Mouse (Mus musculus) R1 (cell line): ENCODE measurements around the gene Gm3072.
"Not testable (repeated sequence)": the region's sequence is repeated elsewhere in the genome, so short reads cannot be mapped to it uniquely, and the experiment has no call there.

ENCODE experiments used
- DNase-seq: peaks from one replicate; pipeline ENCODE4 v3.0.0-alpha.2; 2018; ENCODE audit warnings: low read depth, low spot score

The Gm3072 gene

GRCm38 (mm10) chr14:41624512-41624911 lies at the start of gene Gm3072:
TSS of gene Gm3072 (minus strand) at chr14:41624612.
- DNase-seq: not testable (repeated sequence)

DNA sequence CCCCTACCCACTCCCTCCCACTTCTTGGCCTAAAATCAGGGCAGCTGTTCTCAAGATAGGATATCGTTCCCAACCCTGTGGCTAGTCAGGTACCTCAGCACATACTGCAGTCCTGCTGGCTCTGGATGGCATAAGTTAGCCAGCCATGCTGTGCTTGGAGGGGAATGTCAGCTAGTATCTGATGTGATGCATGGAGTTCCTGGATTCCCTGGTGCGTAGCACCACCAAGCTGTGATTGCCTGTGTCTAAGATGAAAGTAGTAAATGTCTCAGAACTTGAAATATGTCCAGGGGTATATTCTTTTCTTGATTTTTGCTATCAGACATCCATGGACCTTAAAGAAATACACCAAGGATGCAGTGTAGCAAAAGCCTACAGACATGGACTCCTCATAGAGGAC lies 23.8 kb upstream of the Gm3072 start:
- DNase-seq: not testable (repeated sequence)

- DNase-seq: not testable (repeated sequence)
Measured at GRCm38 (mm10) chr14:41646387-41646786, 22.0 kb upstream of the Gm3072 start, which contains the start of gene Gm3676. TSS of gene Gm3676 (minus strand) at chr14:41646487.

GRCm38 (mm10) chr14:41630144-41630543 lies 5.7 kb upstream of the Gm3072 start:
- DNase-seq: not testable (repeated sequence)

DNA sequence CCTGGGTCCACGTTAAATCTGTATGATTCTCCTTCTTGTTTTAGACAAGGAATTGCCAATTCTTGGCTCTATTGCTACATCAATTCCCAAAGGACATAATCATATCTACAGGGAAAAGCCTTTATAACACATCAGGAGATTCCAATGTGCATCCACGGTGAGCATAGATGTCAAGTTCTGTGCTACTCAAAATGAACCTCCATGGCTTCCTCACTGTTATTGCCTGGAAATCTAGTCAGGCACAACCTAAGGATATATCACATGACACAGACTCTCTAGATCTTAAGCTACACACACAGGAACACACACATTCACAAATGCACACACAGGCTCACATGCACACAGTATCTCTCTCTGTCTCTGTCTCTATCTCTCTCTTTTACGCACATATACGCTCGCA lies 1.9 kb downstream of the Gm3072 start:
- DNase-seq: not testable (repeated sequence)

DNA sequence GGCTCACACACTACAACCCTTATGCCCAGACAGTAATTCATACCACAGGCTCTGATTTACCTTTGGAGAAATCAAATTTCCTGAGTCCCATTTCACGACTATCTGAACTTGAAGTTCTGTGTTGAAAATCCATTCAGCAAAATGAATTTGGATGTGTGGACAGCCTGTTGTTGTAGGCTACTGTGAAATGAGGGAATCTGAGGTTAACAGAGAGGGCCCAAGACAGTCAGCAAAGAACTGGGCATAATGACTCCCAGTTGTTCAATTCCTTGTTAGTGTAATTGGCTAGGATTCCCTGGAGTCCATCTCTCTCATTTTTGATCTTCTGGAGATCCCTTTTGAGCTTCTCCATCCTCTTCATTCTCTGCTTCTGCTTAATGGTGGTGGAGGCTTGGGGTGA lies 13.7 kb downstream of the Gm3072 start:
- not testable (repeated sequence) for DNase-seq

- DNase-seq: not testable (repeated sequence)
Measured at GRCm38 (mm10) chr14:41600935-41601334, 23.5 kb downstream of the Gm3072 start.

GRCm38 (mm10) chr14:41586346-41586745 lies 38.1 kb downstream of the Gm3072 start:
- peak; percentile 88 for DNase-seq

GRCm38 (mm10) chr14:41572911-41573310 lies 51.5 kb downstream of the Gm3072 start, which contains the start of gene 1700049E17Rik2:
TSS of gene 1700049E17Rik2 (plus strand) at chr14:41573211.
- DNase-seq: not testable (repeated sequence)
